Mouse (Mus musculus) testis, postnatal 10 days (tissue): ENCODE data around the gene Fah.

ENCODE experiments used
- DNase-seq: peaks from one replicate; pipeline ENCODE4 v3.0.0; 2021; ENCODE audit warnings: low spot score

Fah gene

GRCm38 (mm10) chr7:84606293-84606749 lies at the start of gene Fah:
Fah (minus strand) TSS chr7:84606722.
- peak; percentile 53 for DNase-seq

GRCm38 (mm10) chr7:84652740-84653139 lies 46.2 kb upstream of the Fah start:
- no peak for DNase-seq

GRCm38 (mm10) chr7:84651987-84652321 lies 45.4 kb upstream of the Fah start:
- DNase-seq: no peak

GRCm38 (mm10) chr7:84651303-84651986 lies 44.9 kb upstream of the Fah start:
- no peak for DNase-seq

GRCm38 (mm10) chr7:84649016-84649415 lies 42.5 kb upstream of the Fah start:
- no peak for DNase-seq

- no peak for DNase-seq
These were observed 39.7 kb upstream of the Fah start for GRCm38 (mm10) chr7:84646256-84646655.

- DNase-seq: no peak
These were observed 36.9 kb upstream of the Fah start for GRCm38 (mm10) chr7:84643270-84643998.

- no peak for DNase-seq
These were observed 35.8 kb upstream of the Fah start for GRCm38 (mm10) chr7:84642159-84642928.

- DNase-seq: no peak
These were observed 30.4 kb upstream of the Fah start for GRCm38 (mm10) chr7:84636939-84637338.

- DNase-seq: no peak
These were observed 25.4 kb upstream of the Fah start for GRCm38 (mm10) chr7:84631878-84632277.

- DNase-seq: no peak
These were observed 17.2 kb upstream of the Fah start for GRCm38 (mm10) chr7:84623718-84624117.

GRCm38 (mm10) chr7:84620956-84621355 lies 14.4 kb upstream of the Fah start:
- DNase-seq: no peak

- DNase-seq: no peak
These were observed 12.4 kb upstream of the Fah start for GRCm38 (mm10) chr7:84618951-84619350.

- no peak for DNase-seq
These were observed 5.9 kb upstream of the Fah start for GRCm38 (mm10) chr7:84612445-84612844.

- DNase-seq: no peak
These were observed 5.1 kb upstream of the Fah start for GRCm38 (mm10) chr7:84611609-84612008.

- peak; percentile 84 for DNase-seq
These were observed 724 bp downstream of the Fah start for GRCm38 (mm10) chr7:84605704-84606292.

GRCm38 (mm10) chr7:84605033-84605687 lies 1.4 kb downstream of the Fah start:
- DNase-seq: no peak

- DNase-seq: no peak
These were observed 2.0 kb downstream of the Fah start for GRCm38 (mm10) chr7:84604501-84604900.

GRCm38 (mm10) chr7:84601331-84601730 lies 5.2 kb downstream of the Fah start:
- no peak for DNase-seq

GRCm38 (mm10) chr7:84600631-84601030 lies 5.9 kb downstream of the Fah start:
- DNase-seq: no peak

- no peak for DNase-seq
These were observed 9.9 kb downstream of the Fah start for GRCm38 (mm10) chr7:84596633-84597032.

- no peak for DNase-seq
These were observed 10.5 kb downstream of the Fah start for GRCm38 (mm10) chr7:84596002-84596401.
